Mouse (Mus musculus): ENCODE measurements around the gene Gcn1l1. TPM values are rescaled to one million over a fixed set of nuclear protein-coding genes. Genes with fewer than 3 reads are reported as not detected.
A peak's percentile ranks its signal among the peaks of the same experiment; 100 is the strongest.
"Not testable (repeated sequence)": the region's sequence is repeated elsewhere in the genome, so short reads cannot be mapped to it uniquely, and the experiment has no call there.

The Gcn1l1 gene
- polyA plus RNA-seq (2012; rRNA removed), result 39.3 and 40.9 TPM in 2 replicates

GRCm38 (mm10) chr5:115564737-115565393, at the start of gene Gcn1l1:
Gene Gcn1l1 (plus strand): TSS chr5:115565254.
- peak; percentile 51 for TF ChIP-seq POLR2A (IDR thresholded peaks at IDR 0.05; ENCODE audit: borderline replicate concordance, insufficient read depth, low read length)
- TF ChIP-seq CTCF (IDR thresholded peaks at IDR 0.05; ENCODE audit: borderline replicate concordance, insufficient read depth, low read depth, low read length), result no peak
- Histone ChIP-seq H3K27ac (ENCODE audit: insufficient read depth, low read length) (peak within 1 kb of the TSS; percentile 80), H3K4me3 (replicated peaks; ENCODE audit: insufficient read depth, low read depth, low read length) (peak within 1 kb of the TSS; percentile 96), H3K27me3 (ENCODE audit: control insufficient read depth, insufficient read depth, low read length) (no peaks in the 10 kb centered on the region), H3K4me1 (ENCODE audit: control insufficient read depth, insufficient read depth, low read length) (peaks cover 15% of the 10 kb centered on the region)
- WGBS, result 2% methylated on average over 55 of the region's 55 CpGs
- DNase-seq, result peak; percentile 82

GRCm38 (mm10) chr5:115516081-115516907, 48.8 kb upstream of the Gcn1l1 start:
- no peak for TF ChIP-seq CTCF (IDR thresholded peaks at IDR 0.05; ENCODE audit: borderline replicate concordance, insufficient read depth, low read depth, low read length)
- TF ChIP-seq POLR2A (IDR thresholded peaks at IDR 0.05; ENCODE audit: borderline replicate concordance, insufficient read depth, low read length), result no peak
- Histone ChIP-seq H3K4me3 (replicated peaks; ENCODE audit: insufficient read depth, low read depth, low read length) (no peak overlapping the region), H3K27ac (ENCODE audit: insufficient read depth, low read length) (peak overlapping the region; percentile 54), H3K27me3 (ENCODE audit: control insufficient read depth, insufficient read depth, low read length) (no peaks in the 10 kb centered on the region), H3K4me1 (ENCODE audit: control insufficient read depth, insufficient read depth, low read length) (peaks cover 57% of the 10 kb centered on the region)
- WGBS, result 69% methylated on average over 32 of the region's 32 CpGs
- DNase-seq, result no peak

- Histone ChIP-seq H3K4me1 (ENCODE audit: control insufficient read depth, insufficient read depth, low read length) (peaks cover 57% of the 10 kb centered on the region), H3K27ac (ENCODE audit: insufficient read depth, low read length) (no peak overlapping the region), H3K4me3 (replicated peaks; ENCODE audit: insufficient read depth, low read depth, low read length) (no peak overlapping the region), H3K27me3 (ENCODE audit: control insufficient read depth, insufficient read depth, low read length) (no peaks in the 10 kb centered on the region)
- TF ChIP-seq POLR2A (IDR thresholded peaks at IDR 0.05; ENCODE audit: borderline replicate concordance, insufficient read depth, low read length) (no peak), CTCF (IDR thresholded peaks at IDR 0.05; ENCODE audit: borderline replicate concordance, insufficient read depth, low read depth, low read length) (no peak)
- no peak for DNase-seq
- WGBS, result 84% methylated on average over 7 of the region's 7 CpGs
Observed at GRCm38 (mm10) chr5:115516908-115517307, 48.1 kb upstream of the Gcn1l1 start.

GRCm38 (mm10) chr5:115517501-115517900, 47.6 kb upstream of the Gcn1l1 start:
- no peak for TF ChIP-seq CTCF (IDR thresholded peaks at IDR 0.05; ENCODE audit: borderline replicate concordance, insufficient read depth, low read depth, low read length)
- no peak for TF ChIP-seq POLR2A (IDR thresholded peaks at IDR 0.05; ENCODE audit: borderline replicate concordance, insufficient read depth, low read length)
- H3K4me3 ChIP-seq (replicated peaks; ENCODE audit: insufficient read depth, low read depth, low read length), result no peak overlapping the region
- H3K27ac ChIP-seq (ENCODE audit: insufficient read depth, low read length), result no peak overlapping the region
- WGBS, result 61% methylated on average over 9 of the region's 9 CpGs
- H3K27me3 ChIP-seq (ENCODE audit: control insufficient read depth, insufficient read depth, low read length), result no peaks in the 10 kb centered on the region
- DNase-seq, result no peak
- peaks cover 59% of the 10 kb centered on the region for H3K4me1 ChIP-seq (ENCODE audit: control insufficient read depth, insufficient read depth, low read length)

GRCm38 (mm10) chr5:115518214-115518613, 46.8 kb upstream of the Gcn1l1 start:
- DNase-seq; H3K27me3 ChIP-seq (ENCODE audit: control insufficient read depth, insufficient read depth, low read length); H3K27ac ChIP-seq (ENCODE audit: insufficient read depth, low read length); H3K4me3 ChIP-seq (replicated peaks; ENCODE audit: insufficient read depth, low read depth, low read length): not testable (repeated sequence)
- H3K4me1 ChIP-seq (ENCODE audit: control insufficient read depth, insufficient read depth, low read length), result peaks cover 61% of the 10 kb centered on the region
- WGBS, result 94% methylated on average over 8 of the region's 8 CpGs

GRCm38 (mm10) chr5:115520325-115520869, 44.7 kb upstream of the Gcn1l1 start:
- Histone ChIP-seq H3K4me1 (ENCODE audit: control insufficient read depth, insufficient read depth, low read length) (peaks cover 62% of the 10 kb centered on the region), H3K27me3 (ENCODE audit: control insufficient read depth, insufficient read depth, low read length) (no peaks in the 10 kb centered on the region), H3K4me3 (replicated peaks; ENCODE audit: insufficient read depth, low read depth, low read length) (peak overlapping the region; percentile 2), H3K27ac (ENCODE audit: insufficient read depth, low read length) (peak overlapping the region; percentile 57)
- TF ChIP-seq CTCF (IDR thresholded peaks at IDR 0.05; ENCODE audit: borderline replicate concordance, insufficient read depth, low read depth, low read length), result no peak
- no peak for TF ChIP-seq POLR2A (IDR thresholded peaks at IDR 0.05; ENCODE audit: borderline replicate concordance, insufficient read depth, low read length)
- whole genome bisulfite sequencing, result 15% methylated on average over 21 of the region's 21 CpGs
- DNase-seq, result peak; percentile 64

GRCm38 (mm10) chr5:115521553-115522461, 43.2 kb upstream of the Gcn1l1 start:
- Histone ChIP-seq H3K4me1 (ENCODE audit: control insufficient read depth, insufficient read depth, low read length) (peaks cover 69% of the 10 kb centered on the region), H3K27ac (ENCODE audit: insufficient read depth, low read length) (peak overlapping the region; percentile 48; the same call in 1 of the 2 replicates), H3K27me3 (ENCODE audit: control insufficient read depth, insufficient read depth, low read length) (no peaks in the 10 kb centered on the region), H3K4me3 (replicated peaks; ENCODE audit: insufficient read depth, low read depth, low read length) (no peak overlapping the region)
- no peak for DNase-seq
- 60% methylated on average over 21 of the region's 21 CpGs for WGBS
- TF ChIP-seq CTCF (IDR thresholded peaks at IDR 0.05; ENCODE audit: borderline replicate concordance, insufficient read depth, low read depth, low read length), result no peak
- no peak for TF ChIP-seq POLR2A (IDR thresholded peaks at IDR 0.05; ENCODE audit: borderline replicate concordance, insufficient read depth, low read length)
